Comparison of ENCODE assay signal across 8 mouse cellular contexts in the genomic region with DNA sequence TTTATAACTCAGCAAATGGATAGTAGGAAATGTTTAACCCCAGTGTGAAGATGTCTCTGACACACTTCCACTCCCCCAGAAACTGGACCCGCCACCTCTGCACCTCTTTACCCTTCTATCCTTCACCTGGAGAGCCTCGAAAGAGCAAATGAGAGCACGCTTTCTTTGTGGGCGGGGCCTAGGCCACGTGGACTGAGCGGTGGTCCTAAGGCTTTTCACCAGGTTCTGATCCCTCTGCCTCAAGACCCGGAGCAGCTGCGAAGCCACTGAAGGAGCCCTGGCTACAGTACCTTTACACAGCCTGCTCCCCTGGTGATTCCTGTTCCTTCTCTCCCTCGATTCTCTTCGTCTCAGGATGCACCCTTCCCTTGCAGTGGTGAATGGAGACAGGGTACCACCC. TPM values are rescaled to one million over a fixed set of nuclear protein-coding genes. Genes with fewer than 3 reads are reported as not detected.
DNase-seq lines count a peak whose midpoint lies in the region; ATAC-seq and TF ChIP-seq lines count a peak whose summit lies in the region.

No protein-coding gene starts in this region.

- TF ChIP-seq CTCF in E14TG2a.4 (conservative IDR thresholded peaks at IDR 0.05; ENCODE audit: low read length), result no peak

- H3K4me1 ChIP-seq in heart, embryonic 15.5 days (replicated peaks), result peaks cover 37% of the 10 kb centered on the region
- H3K4me1 ChIP-seq in E14TG2a.4 (replicated peaks; ENCODE audit: low read depth, low read length), result peaks cover 62% of the 10 kb centered on the region
- H3K4me1 ChIP-seq in forebrain, embryonic 13.5 days, result peaks cover 45% of the 10 kb centered on the region
- H3K4me1 ChIP-seq in midbrain, embryonic 10.5 days, result peaks cover 63% of the 10 kb centered on the region

- 22% methylated on average over 10 of the region's 10 CpGs for WGBS in heart, embryonic 15.5 days
- 19% methylated on average over 10 of the region's 10 CpGs for WGBS in forebrain, embryonic 13.5 days
- 20% methylated on average over 10 of the region's 10 CpGs for WGBS in midbrain, embryonic 10.5 days

- no peaks in the 10 kb centered on the region for H3K9me3 ChIP-seq in heart, embryonic 15.5 days (replicated peaks)
- no peaks in the 10 kb centered on the region for H3K9me3 ChIP-seq in E14TG2a.4 (ENCODE audit: low read length)
- no peaks in the 10 kb centered on the region for H3K9me3 ChIP-seq in forebrain, embryonic 13.5 days (replicated peaks)
- no peaks in the 10 kb centered on the region for H3K9me3 ChIP-seq in midbrain, embryonic 10.5 days (replicated peaks)

- peaks cover 70% of the 10 kb centered on the region for H3K27me3 ChIP-seq in heart, embryonic 15.5 days
- H3K27me3 ChIP-seq in E14TG2a.4 (ENCODE audit: insufficient read depth, low read length), result peaks cover 61% of the 10 kb centered on the region
- no peaks in the 10 kb centered on the region for H3K27me3 ChIP-seq in forebrain, embryonic 13.5 days
- H3K27me3 ChIP-seq in midbrain, embryonic 10.5 days (ENCODE audit: low read depth, poor library complexity, severe bottlenecking), result peaks cover 49% of the 10 kb centered on the region

- ATAC-seq in heart, embryonic 15.5 days (replicated peaks; ENCODE audit: insufficient number of reproducible peaks, insufficient read depth, low FRiP score, low read depth), result no peak
- no peak for ATAC-seq in forebrain, embryonic 13.5 days

- H3K9ac ChIP-seq in heart, embryonic 15.5 days, result no peak overlapping the region
- peak overlapping the region; percentile 88 for H3K9ac ChIP-seq in forebrain, embryonic 13.5 days

- 0 out of 2 replicates have a peak overlapping the region, but pooled peaks have one; percentile 3 for H3K4me3 ChIP-seq in heart, embryonic 15.5 days
- H3K4me3 ChIP-seq in E14TG2a.4 (replicated peaks; ENCODE audit: low read length), result peak overlapping the region; percentile 84; the same call in 1 of the 2 replicates
- peak overlapping the region; percentile 75 for H3K4me3 ChIP-seq in forebrain, embryonic 13.5 days
- peak overlapping the region; percentile 78 for H3K4me3 ChIP-seq in midbrain, embryonic 10.5 days

- 0 out of 2 replicates have a peak overlapping the region, but pooled peaks have one; percentile 51 for H3K4me2 ChIP-seq in heart, embryonic 15.5 days
- peak overlapping the region; percentile 78 for H3K4me2 ChIP-seq in forebrain, embryonic 13.5 days

- DNase-seq in heart, adult 8-10 months (ENCODE audit: low spot score), result no peak
- no peak for DNase-seq in midbrain, embryonic 10.5 days (ENCODE audit: low spot score)
- DNase-seq in adrenal gland, adult 18-20 months (ENCODE audit: low spot score in 2 of 2), result no peak
- DNase-seq in adipocyte (ENCODE audit: low spot score), result no peak
- DNase-seq in kidney, postnatal 4 days, result no peak

- H3K27ac ChIP-seq in heart, embryonic 15.5 days, result no peak overlapping the region
- H3K27ac ChIP-seq in forebrain, embryonic 13.5 days, result no peak overlapping the region
- H3K27ac ChIP-seq in midbrain, embryonic 10.5 days (replicated peaks), result no peak overlapping the region

- no peaks in the 10 kb centered on the region for H3K36me3 ChIP-seq in heart, embryonic 15.5 days
- H3K36me3 ChIP-seq in E14TG2a.4 (ENCODE audit: insufficient read depth, low read length), result peaks cover 32% of the 10 kb centered on the region
- peaks cover 37% of the 10 kb centered on the region for H3K36me3 ChIP-seq in forebrain, embryonic 13.5 days (ENCODE audit: poor library complexity, severe bottlenecking)
- H3K36me3 ChIP-seq in midbrain, embryonic 10.5 days, result peaks cover 39% of the 10 kb centered on the region

RNA-seq across cellular contexts. Expression of gene Mapk11, which starts 2.0 kb away (rescaled TPM):
- polyA plus RNA-seq in heart, embryonic 15.5 days (2015; fragmentation: Nextera tagmentation; extraction: Ambion mirVana), result 3.1 and 4.1 TPM in 2 replicates
- 1 to 10 TPM; 1.1 to 2.8 (median 2.7) TPM for total RNA-seq in heart, adult 8-10 months (2022)
- 43.0 and 45.5 TPM in 2 replicates for polyA plus RNA-seq in forebrain, embryonic 13.5 days (2015; fragmentation: Nextera tagmentation; extraction: Ambion mirVana)
- 38.8 and 47.4 TPM in 2 replicates for polyA plus RNA-seq in midbrain, embryonic 10.5 days (2016; fragmentation: Nextera tagmentation; extraction: Ambion mirVana)
- 1 to 10 TPM; 3.7 to 3.8 TPM for total RNA-seq in adrenal gland, adult 18-20 months (2021)

RNA-seq across cellular contexts. Expression of gene Mapk12, which starts 7.0 kb away (rescaled TPM):
- polyA plus RNA-seq in heart, embryonic 15.5 days (2015; fragmentation: Nextera tagmentation; extraction: Ambion mirVana), result 16.0 and 19.1 TPM in 2 replicates
- total RNA-seq in heart, adult 8-10 months (2022), result 10 to 100 TPM; 21.1 to 31.4 (median 28.0) TPM
- polyA plus RNA-seq in forebrain, embryonic 13.5 days (2015; fragmentation: Nextera tagmentation; extraction: Ambion mirVana), result 9.1 and 11.7 TPM in 2 replicates
- 31.8 and 36.7 TPM in 2 replicates for polyA plus RNA-seq in midbrain, embryonic 10.5 days (2016; fragmentation: Nextera tagmentation; extraction: Ambion mirVana)
- total RNA-seq in adrenal gland, adult 18-20 months (2021), result 1 to 10 TPM; 8.4 to 9.6 TPM

RNA-seq across cellular contexts. Expression of gene Hdac10, which starts 19.0 kb away (rescaled TPM):
- polyA plus RNA-seq in heart, embryonic 15.5 days (2015; fragmentation: Nextera tagmentation; extraction: Ambion mirVana), result 14.8 and 18.2 TPM in 2 replicates
- 1 to 10 TPM; 5.8 to 9.5 (median 6.9) TPM for total RNA-seq in heart, adult 8-10 months (2022)
- polyA plus RNA-seq in forebrain, embryonic 13.5 days (2015; fragmentation: Nextera tagmentation; extraction: Ambion mirVana), result 22.3 and 25.4 TPM in 2 replicates
- polyA plus RNA-seq in midbrain, embryonic 10.5 days (2016; fragmentation: Nextera tagmentation; extraction: Ambion mirVana), result 18.7 and 20.3 TPM in 2 replicates
- 10 to 100 TPM; 11.4 to 12.4 TPM for total RNA-seq in adrenal gland, adult 18-20 months (2021)

RNA-seq across cellular contexts. Expression of gene Tubgcp6, which starts 24.5 kb away (rescaled TPM):
- polyA plus RNA-seq in heart, embryonic 15.5 days (2015; fragmentation: Nextera tagmentation; extraction: Ambion mirVana), result 7.9 and 10.6 TPM in 2 replicates
- total RNA-seq in heart, adult 8-10 months (2022), result 10 to 100 TPM in 1 of 4 experiments, 1 to 10 TPM in 3; 8.2 to 11.6 (median 9.0) TPM
- 16.8 and 19.8 TPM in 2 replicates for polyA plus RNA-seq in forebrain, embryonic 13.5 days (2015; fragmentation: Nextera tagmentation; extraction: Ambion mirVana)
- polyA plus RNA-seq in midbrain, embryonic 10.5 days (2016; fragmentation: Nextera tagmentation; extraction: Ambion mirVana), result 24.7 and 25.6 TPM in 2 replicates
- 10 to 100 TPM; 10.8 to 13.0 TPM for total RNA-seq in adrenal gland, adult 18-20 months (2021)

RNA-seq across cellular contexts. Expression of gene Plxnb2, which starts 33.1 kb away (rescaled TPM):
- 76.5 and 109 TPM in 2 replicates for polyA plus RNA-seq in heart, embryonic 15.5 days (2015; fragmentation: Nextera tagmentation; extraction: Ambion mirVana)
- 100 to 1,000 TPM in 2 of 4 experiments, 10 to 100 TPM in 2; 92.5 to 104 (median 99.6) TPM for total RNA-seq in heart, adult 8-10 months (2022)
- 101 and 130 TPM in 2 replicates for polyA plus RNA-seq in forebrain, embryonic 13.5 days (2015; fragmentation: Nextera tagmentation; extraction: Ambion mirVana)
- polyA plus RNA-seq in midbrain, embryonic 10.5 days (2016; fragmentation: Nextera tagmentation; extraction: Ambion mirVana), result 130 and 144 TPM in 2 replicates
- total RNA-seq in adrenal gland, adult 18-20 months (2021), result 100 to 1,000 TPM in 1 of 2 experiments, 10 to 100 TPM in 1; 84.0 to 113 TPM

Comparison
In these comparisons a context has a peak if more than half of its experiments do, and no peak if none do; other contexts are left out.
1. H3K4me3 ChIP-seq: peak in every context shown above with its lines; median percentile 84 in E14TG2a.4; 78 in midbrain, embryonic 10.5 days; 75 in forebrain, embryonic 13.5 days; 3 in heart, embryonic 15.5 days.